Mouse (Mus musculus): ENCODE measurements around the gene Fggy.

DNA sequence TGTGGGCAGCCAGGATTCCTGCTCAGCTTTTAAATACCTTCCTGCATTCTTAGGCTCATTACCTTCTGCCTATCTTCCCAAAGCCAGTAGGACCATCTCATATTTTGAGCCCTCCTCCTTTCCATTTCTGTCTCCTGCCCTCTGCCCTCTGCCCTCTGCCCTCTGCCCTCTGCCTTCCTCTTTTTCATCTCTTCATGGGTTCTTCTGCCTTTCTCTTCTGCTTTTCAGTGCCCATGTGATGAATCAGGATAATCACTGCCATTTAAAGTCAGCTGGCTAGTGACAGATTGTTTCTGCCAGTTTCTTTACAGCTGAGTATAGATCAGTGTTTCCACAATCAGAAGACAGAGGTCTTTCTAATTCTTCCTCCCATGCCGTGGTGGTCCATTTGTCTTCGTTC is 273.0 kb downstream of the Fggy start:
- no peak for TF ChIP-seq TAL1 (IDR thresholded peaks at IDR 0.05; ENCODE audit: low read length)
- TF ChIP-seq GATA1 (IDR thresholded peaks at IDR 0.05; ENCODE audit: low read length), result no peak

All from erythroblast, embryonic 14.5 days (primary cell).